Mouse (Mus musculus): ENCODE results near the gene Rcn3.

- TF ChIP-seq CTCF (IDR thresholded peaks at IDR 0.05), result no peak
- no peak for TF ChIP-seq EP300 (IDR thresholded peaks at IDR 0.05)
These were observed 37.3 kb upstream of the Rcn3 start for GRCm38 (mm10) chr7:45129318-45129717.

All from lung, postnatal 0 days (tissue).